In the genomic region with DNA sequence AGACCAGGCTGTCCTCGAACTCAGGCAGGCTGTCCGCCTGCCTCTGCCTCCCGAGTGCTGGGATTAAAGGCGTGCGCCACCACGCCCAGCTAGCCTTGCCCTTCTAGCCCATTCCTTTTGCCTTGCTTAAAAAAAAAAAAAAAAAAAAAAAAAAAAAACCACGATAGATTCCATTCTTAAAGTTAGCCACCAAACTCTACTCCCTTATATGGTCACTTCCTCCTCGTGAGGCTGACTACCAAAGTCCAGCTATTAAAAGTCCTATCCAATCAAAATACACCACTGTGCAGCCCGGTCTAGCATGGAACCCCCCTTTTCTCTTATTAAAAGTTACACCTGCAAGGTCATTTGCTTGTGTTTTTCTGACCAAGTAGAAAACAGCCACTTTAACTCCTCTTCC, we compare ENCODE assay signal across 10 mouse cellular contexts. TPM values are rescaled to one million over a fixed set of nuclear protein-coding genes. Genes with fewer than 3 reads are reported as not detected.
A peak's percentile ranks its signal among the peaks of the same experiment; 100 is the strongest.
DNase-seq lines count a peak whose midpoint lies in the region; ATAC-seq lines count a peak whose summit lies in the region.
"Had no signal": no experiment of that assay in that cellular context is flagged by ENCODE, and none has a peak within 500 bp of the region (broad histone marks: within the 10 kb centered on the region; RNA-seq: fewer than 3 reads in every experiment).

No protein-coding gene starts in this region.

- peaks cover under 1% of the 10 kb centered on the region for H3K36me3 ChIP-seq in heart, embryonic 11.5 days (ENCODE audit: control insufficient read depth, insufficient read depth, low read length)
- peaks cover 24% of the 10 kb centered on the region for H3K36me3 ChIP-seq in midbrain, embryonic 12.5 days

- no peak overlapping the region for H3K27ac ChIP-seq in heart, embryonic 11.5 days (ENCODE audit: low read depth, low read length)
- no peak overlapping the region for H3K27ac ChIP-seq in midbrain, embryonic 12.5 days (replicated peaks)

- H3K4me1 ChIP-seq in heart, embryonic 11.5 days (ENCODE audit: control insufficient read depth, insufficient read depth, low read length), result peaks cover 9% of the 10 kb centered on the region
- H3K4me1 ChIP-seq in midbrain, embryonic 12.5 days, result peaks cover 15% of the 10 kb centered on the region

- no peaks in the 10 kb centered on the region for H3K9me3 ChIP-seq in heart, embryonic 11.5 days (replicated peaks; ENCODE audit: control insufficient read depth, low read length)
- H3K9me3 ChIP-seq in midbrain, embryonic 12.5 days, result no peaks in the 10 kb centered on the region

- H3K4me2 ChIP-seq in heart, embryonic 11.5 days, result peak overlapping the region; percentile 83
- peak overlapping the region; percentile 89 for H3K4me2 ChIP-seq in midbrain, embryonic 12.5 days (replicated peaks)

- no peak for ATAC-seq in heart, embryonic 11.5 days (replicated peaks; ENCODE audit: insufficient number of reproducible peaks, low FRiP score, low TSS enrichment)
- no peak for ATAC-seq in midbrain, embryonic 12.5 days (ENCODE audit: low FRiP score, low read depth)

- DNase-seq in heart, postnatal 4 days, result no peak
- DNase-seq in adipocyte (ENCODE audit: low spot score), result peak; percentile 37
- peak; percentile 49 for DNase-seq in induced T-regulatory cell, adult 2 months (ENCODE audit: low read depth)
- DNase-seq in gastrocnemius, postnatal 36 days, result no peak
- DNase-seq in thymus, postnatal 10 days (ENCODE audit: low spot score in 2 of 2), result no peak
- no peak for DNase-seq in cerebellum, adult 11-12 months
- DNase-seq: layer of hippocampus, postnatal 36 days had no signal

- H3K4me3 ChIP-seq in heart, embryonic 11.5 days (ENCODE audit: low read depth, low read length), result no peak overlapping the region
- H3K4me3 ChIP-seq in midbrain, embryonic 12.5 days, result peak overlapping the region; percentile 88

- intact Hi-C loops in gastrocnemius, postnatal 36 days (cut with DNase I), result loop anchor here (10.0 kb wide), 1 partner anchor 281 kb away; a partner anchor contains a TSS

- no peak overlapping the region for H3K9ac ChIP-seq in heart, embryonic 11.5 days (ENCODE audit: low read depth, low read length)
- no peak overlapping the region for H3K9ac ChIP-seq in midbrain, embryonic 12.5 days (replicated peaks)

- H3K27me3 ChIP-seq in heart, embryonic 11.5 days (ENCODE audit: control insufficient read depth, insufficient read depth, low read length), result no peaks in the 10 kb centered on the region
- H3K27me3 ChIP-seq in midbrain, embryonic 12.5 days, result no peaks in the 10 kb centered on the region

- 86% methylated on average over 9 of the region's 9 CpGs for WGBS in heart, embryonic 11.5 days (ENCODE audit: insufficient replicate concordance)
- 95% methylated on average over 9 of the region's 9 CpGs for WGBS in midbrain, embryonic 12.5 days

RNA-seq across cellular contexts. Expression of a gene that starts 1.5 kb away (rescaled TPM):
- 347 and 390 TPM in 2 replicates for polyA plus RNA-seq in heart, embryonic 11.5 days (2014; fragmentation: Nextera tagmentation; extraction: Ambion mirVana)
- total RNA-seq in heart, postnatal 4 days (2021), result 100 to 1,000 TPM; 619 to 692 TPM
- 393 and 434 TPM in 2 replicates for polyA plus RNA-seq in midbrain, embryonic 12.5 days (2016; fragmentation: Nextera tagmentation; extraction: Ambion mirVana)
- 100 to 1,000 TPM; 310 to 370 TPM for total RNA-seq in gastrocnemius, postnatal 36 days (2021)

RNA-seq across cellular contexts. Expression of a gene that starts 17.6 kb away (rescaled TPM):
- polyA plus RNA-seq in heart, embryonic 11.5 days (2014; fragmentation: Nextera tagmentation; extraction: Ambion mirVana), result 11.8 TPM in 2 replicates
- total RNA-seq in heart, postnatal 4 days (2021), result 10 to 100 TPM; 15.2 to 15.4 TPM
- polyA plus RNA-seq in midbrain, embryonic 12.5 days (2016; fragmentation: Nextera tagmentation; extraction: Ambion mirVana), result 22.3 and 26.5 TPM in 2 replicates
- 10 to 100 TPM in 1 of 2 experiments, 1 to 10 TPM in 1; 9.7 to 11.5 TPM for total RNA-seq in gastrocnemius, postnatal 36 days (2021)

RNA-seq across cellular contexts. Expression of a gene that starts 30.0 kb away (rescaled TPM):
- polyA plus RNA-seq in heart, embryonic 11.5 days (2014; fragmentation: Nextera tagmentation; extraction: Ambion mirVana), result 24.0 and 27.5 TPM in 2 replicates
- total RNA-seq in heart, postnatal 4 days (2021), result 10 to 100 TPM; 47.8 to 49.6 TPM
- 1.7 and 3.2 TPM in 2 replicates for polyA plus RNA-seq in midbrain, embryonic 12.5 days (2016; fragmentation: Nextera tagmentation; extraction: Ambion mirVana)
- total RNA-seq in gastrocnemius, postnatal 36 days (2021), result 10 to 100 TPM in 1 of 2 experiments, 1 to 10 TPM in 1; 8.7 to 11.2 TPM

RNA-seq across cellular contexts. Expression of a gene that starts 34.0 kb away (rescaled TPM):
- polyA plus RNA-seq in heart, embryonic 11.5 days (2014; fragmentation: Nextera tagmentation; extraction: Ambion mirVana), result 0.10 TPM in 1 of 2 replicates, not detected in the other
- total RNA-seq in heart, postnatal 4 days (2021), result not detected
- 0.08 and 0.16 TPM in 2 replicates for polyA plus RNA-seq in midbrain, embryonic 12.5 days (2016; fragmentation: Nextera tagmentation; extraction: Ambion mirVana)
- not detected for total RNA-seq in gastrocnemius, postnatal 36 days (2021)
- total RNA-seq: layer of hippocampus, postnatal 36 days had no signal
- polyA plus RNA-seq: cortical plate, adult 2 months had no signal

Comparison
In these comparisons a context has a peak if more than half of its experiments do, and no peak if none do; other contexts are left out.
1. DNase-seq: peak in adipocyte (single experiment) and induced T-regulatory cell, adult 2 months (single experiment); none in heart, postnatal 4 days (single experiment), gastrocnemius, postnatal 36 days (0 of 2), thymus, postnatal 10 days (0 of 2) and cerebellum, adult 11-12 months (single experiment).